ENCODE assay signal across 8 mouse cellular contexts in the genomic region with DNA sequence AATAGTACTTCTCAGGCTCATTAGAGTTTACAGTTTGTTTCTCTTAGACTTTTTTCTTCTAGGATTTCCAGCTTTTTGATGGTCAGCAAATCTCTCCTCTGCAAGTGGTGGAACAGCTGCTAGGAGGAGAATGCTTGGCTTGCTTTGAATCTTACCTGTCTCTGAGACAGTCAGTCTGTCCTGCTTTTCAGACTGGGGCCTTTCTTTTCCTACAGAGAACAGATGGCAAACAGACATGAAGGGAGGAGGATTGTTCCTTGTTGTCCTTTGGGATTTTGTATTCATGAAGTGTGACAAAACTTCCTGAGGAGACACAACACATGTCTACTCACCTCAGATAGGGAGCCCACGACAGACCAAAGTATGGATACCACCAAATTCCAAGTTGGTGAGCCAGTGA. TPM values are rescaled to one million over a fixed set of nuclear protein-coding genes. Genes with fewer than 3 reads are reported as not detected.
DNase-seq lines count a peak whose midpoint lies in the region; ATAC-seq and TF ChIP-seq lines count a peak whose summit lies in the region.
"Had no signal": no experiment of that assay in that cellular context is flagged by ENCODE, and none has a peak within 500 bp of the region (broad histone marks: within the 10 kb centered on the region; RNA-seq: fewer than 3 reads in every experiment).

No protein-coding gene starts in this region.

- no peak overlapping the region for H3K9ac ChIP-seq in kidney, embryonic 16.5 days (replicated peaks; ENCODE audit: low read length)
- H3K9ac ChIP-seq in embryonic facial prominence, embryonic 12.5 days: no peak overlapping the region
- H3K9ac ChIP-seq in hindbrain, embryonic 13.5 days: no peak overlapping the region

- H3K4me2 ChIP-seq in kidney, embryonic 16.5 days (replicated peaks; ENCODE audit: low read depth, low read length): no peak overlapping the region
- no peak overlapping the region for H3K4me2 ChIP-seq in embryonic facial prominence, embryonic 12.5 days (replicated peaks)
- no peak overlapping the region for H3K4me2 ChIP-seq in hindbrain, embryonic 13.5 days
- peak overlapping the region; percentile 59 for H3K4me2 ChIP-seq in myocyte (ENCODE audit: low read depth)

- WGBS in kidney, embryonic 16.5 days: 71% methylated on average over 1 of the region's 1 CpGs
- 69% methylated on average over 1 of the region's 1 CpGs for WGBS in embryonic facial prominence, embryonic 12.5 days
- 32% methylated on average over 1 of the region's 1 CpGs for WGBS in hindbrain, embryonic 13.5 days

- H3K27ac ChIP-seq in kidney, embryonic 16.5 days (ENCODE audit: low read length): peak overlapping the region; percentile 77; the same call in 1 of the 2 replicates
- peak overlapping the region; percentile 63; the same call in 1 of the 2 replicates for H3K27ac ChIP-seq in embryonic facial prominence, embryonic 12.5 days
- H3K27ac ChIP-seq in hindbrain, embryonic 13.5 days: peak overlapping the region; percentile 85

- no peak for ATAC-seq in kidney, embryonic 16.5 days (ENCODE audit: low FRiP score, low TSS enrichment)
- ATAC-seq in embryonic facial prominence, embryonic 12.5 days (ENCODE audit: insufficient number of reproducible peaks, insufficient read depth, low FRiP score, low TSS enrichment): no peak
- ATAC-seq in hindbrain, embryonic 13.5 days (ENCODE audit: low FRiP score): no peak
- no peak for ATAC-seq in granulocyte monocyte progenitor cell, adult 5-6 weeks (replicated peaks; ENCODE audit: poor library complexity, severe bottlenecking)

- peaks cover 21% of the 10 kb centered on the region for H3K4me1 ChIP-seq in kidney, embryonic 16.5 days (ENCODE audit: insufficient read depth, low read length)
- peaks cover 21% of the 10 kb centered on the region for H3K4me1 ChIP-seq in embryonic facial prominence, embryonic 12.5 days
- H3K4me1 ChIP-seq in hindbrain, embryonic 13.5 days (replicated peaks): peaks cover 24% of the 10 kb centered on the region

- H3K79me2 ChIP-seq in myocyte (ENCODE audit: control insufficient read depth, insufficient read depth): peaks cover 6% of the 10 kb centered on the region

- DNase-seq in kidney, postnatal 36 days: no peak
- no peak for DNase-seq in frontal cortex, postnatal 10 days (ENCODE audit: low spot score in 2 of 2)

- H3K27me3 ChIP-seq in kidney, embryonic 16.5 days (ENCODE audit: insufficient read depth, low read length): no peaks in the 10 kb centered on the region
- H3K27me3 ChIP-seq in embryonic facial prominence, embryonic 12.5 days: no peaks in the 10 kb centered on the region
- no peaks in the 10 kb centered on the region for H3K27me3 ChIP-seq in hindbrain, embryonic 13.5 days
- no peaks in the 10 kb centered on the region for H3K27me3 ChIP-seq in myocyte (ENCODE audit: control insufficient read depth, insufficient read depth, insufficient read length)

- no peak for TF ChIP-seq POLR2A in myocyte (IDR thresholded peaks at IDR 0.05; ENCODE audit: insufficient read length, low read depth)

- no peak overlapping the region for H3K4me3 ChIP-seq in kidney, embryonic 16.5 days (ENCODE audit: low read length)
- H3K4me3 ChIP-seq in embryonic facial prominence, embryonic 12.5 days: no peak overlapping the region
- H3K4me3 ChIP-seq in hindbrain, embryonic 13.5 days: no peak overlapping the region
- no peak overlapping the region for H3K4me3 ChIP-seq in myocyte

- H3K9me3 ChIP-seq in kidney, embryonic 16.5 days (ENCODE audit: low read length): no peaks in the 10 kb centered on the region
- no peaks in the 10 kb centered on the region for H3K9me3 ChIP-seq in embryonic facial prominence, embryonic 12.5 days
- H3K9me3 ChIP-seq in hindbrain, embryonic 13.5 days: no peaks in the 10 kb centered on the region

- no peaks in the 10 kb centered on the region for H3K36me3 ChIP-seq in kidney, embryonic 16.5 days (ENCODE audit: insufficient read depth, low read length)
- 0 out of 2 replicates have a peak, but pooled peaks cover 3% of the 10 kb centered on the region for H3K36me3 ChIP-seq in embryonic facial prominence, embryonic 12.5 days
- H3K36me3 ChIP-seq in hindbrain, embryonic 13.5 days: peaks cover 3% of the 10 kb centered on the region; the same call in 1 of the 2 replicates
- H3K36me3 ChIP-seq in myocyte (ENCODE audit: control insufficient read depth, insufficient read depth): peaks cover 4% of the 10 kb centered on the region

- H3ac ChIP-seq in myocyte (ENCODE audit: control insufficient read depth, insufficient read length): no peak overlapping the region

TF ChIP-seq in myocyte, 11 proteins besides CTCF, POLR2A, EP300 and RAD21:
- no peak for TF ChIP-seq TCF12 (IDR thresholded peaks at IDR 0.05; ENCODE audit: insufficient read depth, poor library complexity, severe bottlenecking)
- TF ChIP-seq MAX (IDR thresholded peaks at IDR 0.05; ENCODE audit: low read depth): no peak
- TF ChIP-seq SRF (IDR thresholded peaks at IDR 0.05; ENCODE audit: control insufficient read depth, insufficient read length, low read depth): no peak
- TF ChIP-seq CEBPB (IDR thresholded peaks at IDR 0.05; ENCODE audit: insufficient read depth, poor library complexity, severe bottlenecking): no peak
- no peak for TF ChIP-seq MYOD1 (IDR thresholded peaks at IDR 0.05; ENCODE audit: control insufficient read depth in 1 of 3, insufficient read length in 2 of 3, low read depth in 2 of 3)
- TF ChIP-seq TCF3 (IDR thresholded peaks at IDR 0.05; ENCODE audit: insufficient read length, low read depth): no peak
- TF ChIP-seq USF1 (IDR thresholded peaks at IDR 0.05; ENCODE audit: low read depth): no peak
- no peak for TF ChIP-seq MYOG (IDR thresholded peaks at IDR 0.05; ENCODE audit: control insufficient read depth in 1 of 3, insufficient read depth in 1 of 3, insufficient read length in 2 of 3, low read depth in 2 of 3)
- no peak for TF ChIP-seq POLR2AphosphoS2 (IDR thresholded peaks at IDR 0.05; ENCODE audit: insufficient read length, low read depth)
- TF ChIP-seq REST (IDR thresholded peaks at IDR 0.05; ENCODE audit: insufficient read depth, insufficient read length): no peak
- TF ChIP-seq E2F4 (IDR thresholded peaks at IDR 0.05; ENCODE audit: insufficient read depth): no peak

RNA-seq across cellular contexts. Expression of a gene that starts 21.6 kb away (rescaled TPM):
- 45.2 and 45.8 TPM in 2 replicates for polyA plus RNA-seq in kidney, embryonic 16.5 days (2015; fragmentation: Nextera tagmentation; extraction: Ambion mirVana)
- 43.8 and 45.5 TPM in 2 replicates for polyA plus RNA-seq in embryonic facial prominence, embryonic 12.5 days (2016; fragmentation: Nextera tagmentation; extraction: Ambion mirVana)
- polyA plus RNA-seq in hindbrain, embryonic 13.5 days (2015; fragmentation: Nextera tagmentation; extraction: Ambion mirVana): 46.3 and 47.4 TPM in 2 replicates
- polyA plus RNA-seq in myocyte (2012; fragmentation: generic; extraction: Trizol): 36.3 TPM
- total RNA-seq in granulocyte monocyte progenitor cell, adult 5-6 weeks (2014; fragmentation: Nextera tagmentation): 13.1 and 31.2 TPM in 2 replicates
- total RNA-seq in granulocyte monocyte progenitor cell, adult 5-6 weeks (2017): 39.7 and 41.3 TPM in 2 replicates

RNA-seq across cellular contexts. Expression of a gene that starts 45.7 kb away (rescaled TPM):
- 11.5 and 12.4 TPM in 2 replicates for polyA plus RNA-seq in kidney, embryonic 16.5 days (2015; fragmentation: Nextera tagmentation; extraction: Ambion mirVana)
- 11.9 and 14.6 TPM in 2 replicates for polyA plus RNA-seq in embryonic facial prominence, embryonic 12.5 days (2016; fragmentation: Nextera tagmentation; extraction: Ambion mirVana)
- 19.5 and 21.5 TPM in 2 replicates for polyA plus RNA-seq in hindbrain, embryonic 13.5 days (2015; fragmentation: Nextera tagmentation; extraction: Ambion mirVana)
- 28.7 TPM for polyA plus RNA-seq in myocyte (2012; fragmentation: generic; extraction: Trizol)
- total RNA-seq in granulocyte monocyte progenitor cell, adult 5-6 weeks (2014; fragmentation: Nextera tagmentation): 8.5 and 9.2 TPM in 2 replicates
- 14.7 and 15.3 TPM in 2 replicates for total RNA-seq in granulocyte monocyte progenitor cell, adult 5-6 weeks (2017)

RNA-seq across cellular contexts. Expression of a gene that starts 46.6 kb away (rescaled TPM):
- 107 and 109 TPM in 2 replicates for polyA plus RNA-seq in kidney, embryonic 16.5 days (2015; fragmentation: Nextera tagmentation; extraction: Ambion mirVana)
- 107 and 110 TPM in 2 replicates for polyA plus RNA-seq in embryonic facial prominence, embryonic 12.5 days (2016; fragmentation: Nextera tagmentation; extraction: Ambion mirVana)
- polyA plus RNA-seq in hindbrain, embryonic 13.5 days (2015; fragmentation: Nextera tagmentation; extraction: Ambion mirVana): 69.7 and 70.2 TPM in 2 replicates
- polyA plus RNA-seq in myocyte (2012; fragmentation: generic; extraction: Trizol): 69.6 TPM
- total RNA-seq in granulocyte monocyte progenitor cell, adult 5-6 weeks (2014; fragmentation: Nextera tagmentation): 47.7 and 89.1 TPM in 2 replicates
- 40.2 and 57.8 TPM in 2 replicates for total RNA-seq in granulocyte monocyte progenitor cell, adult 5-6 weeks (2017)

RNA-seq across cellular contexts. Expression of a gene that starts 55.1 kb away (rescaled TPM):
- 8.8 and 10.0 TPM in 2 replicates for polyA plus RNA-seq in kidney, embryonic 16.5 days (2015; fragmentation: Nextera tagmentation; extraction: Ambion mirVana)
- polyA plus RNA-seq in embryonic facial prominence, embryonic 12.5 days (2016; fragmentation: Nextera tagmentation; extraction: Ambion mirVana): 10.4 and 12.1 TPM in 2 replicates
- polyA plus RNA-seq in hindbrain, embryonic 13.5 days (2015; fragmentation: Nextera tagmentation; extraction: Ambion mirVana): 6.8 and 7.9 TPM in 2 replicates
- polyA plus RNA-seq in myocyte (2012; fragmentation: generic; extraction: Trizol): 0.02 TPM
- 0.97 TPM in 1 of 2 replicates, not detected in the other for total RNA-seq in granulocyte monocyte progenitor cell, adult 5-6 weeks (2014; fragmentation: Nextera tagmentation)
- not detected in 2 replicates for total RNA-seq in granulocyte monocyte progenitor cell, adult 5-6 weeks (2017)
- total RNA-seq: hematopoietic stem cell, adult 5-6 weeks had no signal
